Mouse (Mus musculus) heart, postnatal 0 days (tissue): Measurements from ENCODE around the gene Dhx58. TPM values are rescaled to one million over a fixed set of nuclear protein-coding genes. Genes with fewer than 3 reads are reported as not detected.

Experiments
- ATAC-seq: fragments of 200-750 bp; cut with Nextera tagmentation; 2 replicates; pipeline ENCODE4 v1.8.0; 2017; ENCODE audit warnings: low read depth, moderate number of reproducible peaks, moderate library complexity; ENCODE audit not compliant: insufficient read depth
- DNase-seq: peaks from one replicate; pipeline ENCODE4 v3.0.0-alpha.2; 2016; ENCODE audit warnings: low spot score
- H3K27ac ChIP-seq: fragments of 300-500 bp; sonication (generic); 2 replicates; pipeline ENCODE4 v1.5.1; 2014; ENCODE audit warnings: low read depth, mild to moderate bottlenecking
- H3K27me3 ChIP-seq: fragments of 300-500 bp; sonication (generic); 2 replicates; pipeline ENCODE4 v1.6.1; 2014; ENCODE audit warnings: low read length, mixed read lengths; ENCODE audit not compliant: control insufficient read depth, insufficient read depth
- H3K36me3 ChIP-seq: fragments of 300-500 bp; sonication (generic); replicated peaks from 2 replicates; pipeline ENCODE4 v1.6.1; 2014; ENCODE audit warnings: low read length, mixed read lengths; ENCODE audit not compliant: control insufficient read depth, insufficient read depth
- H3K4me1 ChIP-seq: fragments of 300-500 bp; sonication (generic); 2 replicates; pipeline ENCODE4 v1.6.1; 2014; ENCODE audit warnings: antibody characterized with exemption; ENCODE audit not compliant: control insufficient read depth, insufficient read depth
- H3K4me2 ChIP-seq: fragments of 300-500 bp; sonication (generic); 2 replicates; pipeline ENCODE4 v1.6.1; 2014; ENCODE audit warnings: low read depth, mild to moderate bottlenecking, low read length, moderate library complexity
- H3K4me3 ChIP-seq: fragments of 300-500 bp; sonication (generic); 2 replicates; pipeline ENCODE4 v1.5.1; 2014; ENCODE audit warnings: low read depth, low read length
- H3K9ac ChIP-seq: fragments of 300-500 bp; sonication (generic); replicated peaks from 2 replicates; pipeline ENCODE4 v1.6.1; 2014; ENCODE audit warnings: low read depth, low read length, mixed read lengths
- H3K9me3 ChIP-seq: fragments of 300-500 bp; sonication (generic); replicated peaks from 2 replicates; pipeline ENCODE4 v1.6.1; 2016; ENCODE audit warnings: low read length; ENCODE audit not compliant: control insufficient read depth
- CTCF ChIP-seq: IDR thresholded peaks from 2 replicates; pipeline ENCODE4 v1.5.1; 2016; ENCODE audit warnings: antibody characterized with exemption, control low read depth, low read depth
- EP300 ChIP-seq: IDR thresholded peaks from 2 replicates; pipeline ENCODE4 v1.6.1; 2016; ENCODE audit warnings: antibody characterized with exemption, low read depth
- WGBS: fragments of 180-500 bp; shearing (Covaris S2); extraction: QIAGEN DNeasy Blood & Tissue Kit; methylation state at CpG from one replicate; pipeline ENCODE4 v1.1.7; 2014; 5-methylcytosine and 5-hydroxymethylcytosine counted together
- polyA plus RNA-seq: library from polyadenylated mRNA; unstranded; fragments of >200 nt; fragmentation: Nextera tagmentation; extraction: Ambion mirVana; gene quantifications from 2 replicates; pipeline ENCODE4 v1.2.1, GENCODE M21; 2015
- total RNA-seq: library from RNA; depleted of rRNA; stranded (reverse); fragments of >200 nt; gene quantifications from 2 replicates; pipeline ENCODE4 v1.2.3, GENCODE M21; 2014; ENCODE audit warnings: low replicate concordance

The Dhx58 gene
- total and polyA plus RNA-seq, 2 experiments from 2014 or later = 1.3 to 3.6 TPM

- WGBS = 65% methylated on average over 10 of the region's 10 CpGs
- Histone ChIP-seq H3K4me1 (no peaks in the 10 kb centered on the region), H3K27ac (no peak overlapping the region), H3K9ac (no peak overlapping the region), H3K4me2 (no peak overlapping the region), H3K36me3 (no peaks in the 10 kb centered on the region), H3K9me3 (no peaks in the 10 kb centered on the region), H3K27me3 (peaks cover 28% of the 10 kb centered on the region), H3K4me3 (no peak overlapping the region)
- TF ChIP-seq EP300 (no peak), CTCF (no peak)
- no peak for DNase-seq
- ATAC-seq = no peak
These were observed 42.5 kb upstream of the Dhx58 start for GRCm38 (mm10) chr11:100746546-100746945.

GRCm38 (mm10) chr11:100745085-100745484, 41.0 kb upstream of the Dhx58 start:
- Histone ChIP-seq H3K4me1 (no peaks in the 10 kb centered on the region), H3K9ac (no peak overlapping the region), H3K27ac (no peak overlapping the region), H3K27me3 (peaks cover 24% of the 10 kb centered on the region), H3K4me3 (no peak overlapping the region), H3K4me2 (no peak overlapping the region), H3K9me3 (no peaks in the 10 kb centered on the region), H3K36me3 (no peaks in the 10 kb centered on the region)
- TF ChIP-seq EP300 = no peak
- TF ChIP-seq CTCF = peak; percentile 60
- peak; percentile 27; the same call in 1 of the 2 replicates for ATAC-seq
- WGBS = 11% methylated on average over 6 of the region's 6 CpGs
- no peak for DNase-seq

GRCm38 (mm10) chr11:100741348-100741747, 37.3 kb upstream of the Dhx58 start:
- H3K27me3 ChIP-seq = 0 out of 2 replicates have a peak, but pooled peaks cover 4% of the 10 kb centered on the region
- H3K4me3 ChIP-seq = no peak overlapping the region
- ATAC-seq (no peak), DNase-seq (no peak)
- no peaks in the 10 kb centered on the region for H3K36me3 ChIP-seq
- no peak overlapping the region for H3K4me2 ChIP-seq
- 56% methylated on average over 6 of the region's 6 CpGs for WGBS
- H3K4me1 ChIP-seq = peaks cover 11% of the 10 kb centered on the region
- H3K9me3 ChIP-seq = no peaks in the 10 kb centered on the region
- no peak overlapping the region for H3K27ac ChIP-seq
- TF ChIP-seq EP300 (no peak), CTCF (no peak)
- no peak overlapping the region for H3K9ac ChIP-seq

- TF ChIP-seq CTCF (no peak), EP300 (no peak)
- WGBS = 18% methylated on average over 5 of the region's 5 CpGs
- no peak overlapping the region for H3K27ac ChIP-seq
These were observed 34.7 kb upstream of the Dhx58 start for GRCm38 (mm10) chr11:100738749-100739148.

GRCm38 (mm10) chr11:100738066-100738604, 34.1 kb upstream of the Dhx58 start, which contains the start of gene Rab5c:
Gene Rab5c, minus strand, starts transcription at chr11:100738215.
- peak within 1 kb of the TSS; percentile 91 for H3K9ac ChIP-seq
- no peaks in the 10 kb centered on the region for H3K27me3 ChIP-seq
- peak within 1 kb of the TSS; percentile 85 for H3K4me2 ChIP-seq
- peaks cover 7% of the 10 kb centered on the region; the same call in 1 of the 2 replicates for H3K36me3 ChIP-seq
- WGBS = under 1% methylated on average over 39 of the region's 39 CpGs
- no peaks in the 10 kb centered on the region for H3K9me3 ChIP-seq
- peak; percentile 99 for DNase-seq
- peaks cover 21% of the 10 kb centered on the region for H3K4me1 ChIP-seq
- peak within 1 kb of the TSS; percentile 76 for H3K27ac ChIP-seq
- peak within 1 kb of the TSS; percentile 82 for H3K4me3 ChIP-seq
- TF ChIP-seq CTCF = no peak
- no peak for TF ChIP-seq EP300
- peak; percentile 99 for ATAC-seq

More at GRCm38 (mm10) chr11:100738749-100739148, 34.7 kb upstream of the Dhx58 start:
- H3K4me2 ChIP-seq = peak overlapping the region; percentile 64
- H3K4me3 ChIP-seq = peak overlapping the region; percentile 82
- ATAC-seq (no peak), DNase-seq (no peak)
- peak overlapping the region; percentile 46; the same call in 1 of the 2 replicates for H3K9ac ChIP-seq
- peaks cover 21% of the 10 kb centered on the region for H3K4me1 ChIP-seq
- no peaks in the 10 kb centered on the region for H3K27me3 ChIP-seq
- H3K36me3 ChIP-seq = peaks cover 1% of the 10 kb centered on the region; the same call in 1 of the 2 replicates
- no peaks in the 10 kb centered on the region for H3K9me3 ChIP-seq
